Mouse (Mus musculus) heart, embryonic 15.5 days (tissue): Measurements from ENCODE around the gene Btbd3. TPM values are rescaled to one million over a fixed set of nuclear protein-coding genes. Genes with fewer than 3 reads are reported as not detected.

Experiments used
- ATAC-seq: fragments of 200-750 bp; cut with Nextera tagmentation; replicated peaks from 2 replicates; pipeline ENCODE4 v1.8.0; 2017; ENCODE audit warnings: low read depth, moderate TSS enrichment; ENCODE audit not compliant: insufficient number of reproducible peaks, insufficient read depth, low FRiP score
- H3K27ac ChIP-seq: fragments of 300-500 bp; sonication (generic); 2 replicates; pipeline ENCODE4 v1.5.1; 2015; ENCODE audit warnings: mild to moderate bottlenecking, inconsistent platforms
- H3K27me3 ChIP-seq: fragments of 300-500 bp; sonication (generic); 2 replicates; pipeline ENCODE4 v1.6.1; 2015; ENCODE audit warnings: inconsistent platforms
- H3K36me3 ChIP-seq: fragments of 300-500 bp; sonication (generic); 2 replicates; pipeline ENCODE4 v1.6.1; 2015; ENCODE audit warnings: mild to moderate bottlenecking, inconsistent platforms
- H3K4me1 ChIP-seq: fragments of 300-500 bp; sonication (generic); replicated peaks from 2 replicates; pipeline ENCODE4 v1.6.1; 2015; ENCODE audit warnings: inconsistent platforms
- H3K4me2 ChIP-seq: fragments of 300-500 bp; sonication (generic); 2 replicates; pipeline ENCODE4 v1.6.1; 2015; ENCODE audit warnings: inconsistent platforms, mild to moderate bottlenecking, moderate library complexity
- H3K4me3 ChIP-seq: fragments of 300-500 bp; sonication (generic); 2 replicates; pipeline ENCODE4 v1.5.1; 2015; ENCODE audit warnings: mild to moderate bottlenecking, inconsistent platforms
- H3K9ac ChIP-seq: fragments of 300-500 bp; sonication (generic); 2 replicates; pipeline ENCODE4 v1.6.1; 2015; ENCODE audit warnings: mild to moderate bottlenecking, inconsistent platforms
- H3K9me3 ChIP-seq: fragments of 300-500 bp; sonication (generic); replicated peaks from 2 replicates; pipeline ENCODE4 v1.6.1; 2016; ENCODE audit warnings: inconsistent platforms
- WGBS: fragments of 180-500 bp; shearing (Covaris S2); methylation state at CpG from one replicate; pipeline ENCODE4 v1.1.7; 2015; ENCODE audit warnings: mixed read lengths; 5-methylcytosine and 5-hydroxymethylcytosine counted together
- polyA plus RNA-seq: library from polyadenylated mRNA; unstranded; fragments of >200 nt; fragmentation: Nextera tagmentation; extraction: Ambion mirVana; gene quantifications from 2 replicates; pipeline ENCODE4 v1.2.1, GENCODE M21; 2015

Gene Btbd3
- polyA plus RNA-seq, 1 experiment from 2014 or later: 9.9 TPM

- H3K27ac ChIP-seq: no peak overlapping the region
- no peak overlapping the region for H3K9ac ChIP-seq
- ATAC-seq: no peak
- no peaks in the 10 kb centered on the region for H3K36me3 ChIP-seq
- no peak overlapping the region for H3K4me2 ChIP-seq
- no peak overlapping the region for H3K4me3 ChIP-seq
- 72% methylated on average over 5 of the region's 5 CpGs for WGBS
- H3K4me1 ChIP-seq: no peaks in the 10 kb centered on the region
- H3K27me3 ChIP-seq: no peaks in the 10 kb centered on the region
- no peaks in the 10 kb centered on the region for H3K9me3 ChIP-seq
These were observed 295.2 kb downstream of the Btbd3 start for GRCm38 (mm10) chr2:138551516-138551915.

DNA sequence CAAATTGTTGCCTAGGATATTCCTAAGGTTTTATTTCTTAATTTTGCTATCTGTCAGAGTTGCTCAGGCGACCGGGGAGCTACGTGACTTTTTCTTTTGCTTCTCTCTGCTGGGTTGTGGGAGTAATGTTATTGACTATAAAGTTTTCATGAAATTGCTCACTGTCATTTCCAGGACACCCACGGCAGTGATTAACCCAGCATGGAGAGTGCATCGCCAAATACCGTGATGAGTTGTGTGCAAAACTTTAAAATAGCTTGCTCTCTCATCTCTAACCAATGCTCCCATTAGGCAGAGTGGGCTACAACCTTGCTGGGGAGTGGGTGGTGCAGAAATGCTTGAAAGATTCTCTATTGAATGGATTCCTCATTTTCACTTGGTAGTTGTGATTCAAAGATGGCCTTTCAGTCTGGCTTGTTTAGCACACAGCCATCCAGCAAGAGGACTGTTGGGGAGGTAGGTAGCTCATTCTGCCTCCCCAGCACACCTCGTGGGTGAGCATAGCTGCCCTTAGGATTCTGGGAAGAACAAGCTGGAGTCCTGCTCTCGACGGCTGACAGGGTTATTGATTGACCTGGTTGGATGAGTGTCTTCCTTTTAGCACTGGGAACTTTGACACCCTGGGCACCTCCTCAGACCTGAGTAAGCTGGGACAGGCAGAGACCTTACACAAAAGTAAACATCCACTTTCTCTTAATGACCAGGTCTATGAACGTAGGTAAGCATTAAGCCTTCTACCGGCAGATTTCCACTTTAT lies 298.9 kb downstream of the Btbd3 start:
- Histone ChIP-seq H3K36me3 (no peaks in the 10 kb centered on the region), H3K27me3 (no peaks in the 10 kb centered on the region), H3K4me3 (no peak overlapping the region), H3K9me3 (no peaks in the 10 kb centered on the region), H3K4me1 (no peaks in the 10 kb centered on the region), H3K4me2 (no peak overlapping the region), H3K9ac (no peak overlapping the region), H3K27ac (no peak overlapping the region)
- 75% methylated on average over 11 of the region's 11 CpGs for WGBS
- ATAC-seq: no peak

DNA sequence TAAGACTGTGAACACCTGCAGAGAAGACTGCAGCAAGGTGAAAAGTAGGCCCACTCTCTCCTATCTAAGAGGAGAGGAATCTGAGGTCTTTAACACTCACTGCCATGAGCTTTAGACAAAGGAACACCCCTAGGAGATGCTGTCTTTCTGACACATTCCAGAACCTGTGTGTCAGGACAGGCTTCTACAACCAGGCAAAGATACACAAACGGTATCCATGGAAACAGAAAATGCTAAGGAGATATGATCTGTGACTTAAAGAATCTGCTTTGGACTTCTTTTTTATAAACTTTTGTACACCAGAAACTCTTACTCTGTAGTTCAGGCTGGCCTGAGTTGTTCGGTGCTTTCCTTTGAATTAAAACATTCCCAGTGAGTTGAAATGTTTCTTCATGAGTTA lies 329.6 kb downstream of the Btbd3 start:
- no peak overlapping the region for H3K27ac ChIP-seq
- no peaks in the 10 kb centered on the region for H3K9me3 ChIP-seq
- no peaks in the 10 kb centered on the region for H3K4me1 ChIP-seq
- H3K4me3 ChIP-seq: no peak overlapping the region
- no peaks in the 10 kb centered on the region for H3K36me3 ChIP-seq
- no peak overlapping the region for H3K9ac ChIP-seq
- H3K4me2 ChIP-seq: no peak overlapping the region
- ATAC-seq: no peak
- H3K27me3 ChIP-seq: no peaks in the 10 kb centered on the region
- WGBS: 61% methylated on average over 2 of the region's 2 CpGs

GRCm38 (mm10) chr2:138587335-138587734 lies 331.0 kb downstream of the Btbd3 start:
- Histone ChIP-seq H3K36me3 (no peaks in the 10 kb centered on the region), H3K27me3 (no peaks in the 10 kb centered on the region), H3K4me3 (no peak overlapping the region), H3K27ac (no peak overlapping the region), H3K9me3 (no peaks in the 10 kb centered on the region), H3K4me2 (no peak overlapping the region), H3K4me1 (no peaks in the 10 kb centered on the region), H3K9ac (no peak overlapping the region)
- WGBS: 73% methylated on average over 2 of the region's 2 CpGs
- ATAC-seq: no peak

- Histone ChIP-seq H3K4me2 (no peak overlapping the region), H3K9me3 (no peaks in the 10 kb centered on the region), H3K4me3 (no peak overlapping the region), H3K9ac (no peak overlapping the region), H3K36me3 (no peaks in the 10 kb centered on the region), H3K27me3 (no peaks in the 10 kb centered on the region), H3K27ac (no peak overlapping the region), H3K4me1 (no peaks in the 10 kb centered on the region)
- ATAC-seq: no peak
- WGBS: 78% methylated on average over 7 of the region's 7 CpGs
These were observed 331.6 kb downstream of the Btbd3 start for GRCm38 (mm10) chr2:138587795-138588545.

DNA sequence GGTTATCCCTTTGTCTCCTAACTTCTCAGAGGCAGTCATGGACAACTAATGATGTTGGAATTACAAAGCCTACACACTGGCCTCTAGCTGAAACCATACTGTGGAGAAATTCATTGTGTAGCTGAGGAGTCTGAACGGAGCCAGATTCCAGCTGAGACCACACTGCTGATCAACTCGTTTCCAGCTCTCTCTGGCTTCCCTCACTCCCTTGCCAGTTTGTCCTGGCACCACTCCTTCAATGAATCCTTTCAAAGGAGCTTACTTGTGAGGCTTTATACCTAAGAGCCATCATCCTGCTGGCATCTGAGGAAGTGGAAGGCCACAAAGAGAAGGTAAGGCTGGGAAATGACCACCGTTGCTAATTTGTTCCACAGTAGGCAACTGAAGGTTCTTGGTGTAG lies 332.7 kb downstream of the Btbd3 start:
- H3K4me2 ChIP-seq: no peak overlapping the region
- no peak for ATAC-seq
- 82% methylated on average over 3 of the region's 3 CpGs for WGBS

GRCm38 (mm10) chr2:138590307-138590706 lies 333.9 kb downstream of the Btbd3 start:
- H3K36me3 ChIP-seq: no peaks in the 10 kb centered on the region
- H3K27ac ChIP-seq: no peak overlapping the region
- no peak overlapping the region for H3K9ac ChIP-seq
- 50% methylated on average over 1 of the region's 1 CpGs for WGBS
- H3K9me3 ChIP-seq: no peaks in the 10 kb centered on the region
- ATAC-seq: no peak
- H3K4me1 ChIP-seq: no peaks in the 10 kb centered on the region
- H3K27me3 ChIP-seq: no peaks in the 10 kb centered on the region
- H3K4me3 ChIP-seq: no peak overlapping the region
- no peak overlapping the region for H3K4me2 ChIP-seq

More for the DNA sequence above, 332.7 kb downstream of the Btbd3 start:
- H3K9me3 ChIP-seq: no peaks in the 10 kb centered on the region
- no peaks in the 10 kb centered on the region for H3K4me1 ChIP-seq
- H3K9ac ChIP-seq: no peak overlapping the region
- H3K27ac ChIP-seq: no peak overlapping the region
- H3K27me3 ChIP-seq: no peaks in the 10 kb centered on the region
- H3K36me3 ChIP-seq: no peaks in the 10 kb centered on the region
- no peak overlapping the region for H3K4me3 ChIP-seq

DNA sequence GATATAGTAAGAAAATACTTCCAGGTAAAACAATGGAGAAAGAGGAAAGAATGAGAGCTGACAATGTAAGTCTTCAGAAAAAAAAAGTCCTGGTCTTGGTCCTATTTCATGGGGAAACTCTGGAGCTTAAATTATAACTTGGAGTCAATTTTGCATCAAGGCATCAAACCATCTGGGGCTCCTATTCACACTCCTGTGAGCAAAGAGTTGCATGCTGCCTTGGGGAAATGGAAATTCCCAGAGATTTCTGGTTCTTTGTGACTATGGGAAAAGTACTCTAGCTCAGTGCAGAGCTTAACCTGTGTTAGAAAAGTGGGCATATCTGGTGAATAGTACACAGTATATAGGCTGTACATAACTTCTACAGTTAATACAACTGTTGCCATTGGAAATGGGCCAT lies 356.0 kb downstream of the Btbd3 start:
- no peak for ATAC-seq
- no peak overlapping the region for H3K4me3 ChIP-seq
- no peak overlapping the region for H3K4me2 ChIP-seq
- no peak overlapping the region for H3K27ac ChIP-seq
- H3K4me1 ChIP-seq: no peaks in the 10 kb centered on the region
- no peaks in the 10 kb centered on the region for H3K27me3 ChIP-seq
- no peak overlapping the region for H3K9ac ChIP-seq
- no peaks in the 10 kb centered on the region for H3K36me3 ChIP-seq
- H3K9me3 ChIP-seq: no peaks in the 10 kb centered on the region

GRCm38 (mm10) chr2:138617501-138617900 lies 361.1 kb downstream of the Btbd3 start:
- no peaks in the 10 kb centered on the region for H3K36me3 ChIP-seq
- no peak overlapping the region for H3K4me3 ChIP-seq
- 85% methylated on average over 5 of the region's 5 CpGs for WGBS
- ATAC-seq: no peak
- H3K9me3 ChIP-seq: no peaks in the 10 kb centered on the region
- no peak overlapping the region for H3K4me2 ChIP-seq
- no peaks in the 10 kb centered on the region for H3K27me3 ChIP-seq
- no peak overlapping the region for H3K9ac ChIP-seq
- no peaks in the 10 kb centered on the region for H3K4me1 ChIP-seq
- H3K27ac ChIP-seq: no peak overlapping the region
